Mouse (Mus musculus) 416B (cell line): ENCODE data around the gene Rara.

Experiments used
- DNase-seq: peaks from one replicate; pipeline ENCODE4 v3.0.0; 2011; ENCODE audit warnings: low read depth

The Rara gene

DNA sequence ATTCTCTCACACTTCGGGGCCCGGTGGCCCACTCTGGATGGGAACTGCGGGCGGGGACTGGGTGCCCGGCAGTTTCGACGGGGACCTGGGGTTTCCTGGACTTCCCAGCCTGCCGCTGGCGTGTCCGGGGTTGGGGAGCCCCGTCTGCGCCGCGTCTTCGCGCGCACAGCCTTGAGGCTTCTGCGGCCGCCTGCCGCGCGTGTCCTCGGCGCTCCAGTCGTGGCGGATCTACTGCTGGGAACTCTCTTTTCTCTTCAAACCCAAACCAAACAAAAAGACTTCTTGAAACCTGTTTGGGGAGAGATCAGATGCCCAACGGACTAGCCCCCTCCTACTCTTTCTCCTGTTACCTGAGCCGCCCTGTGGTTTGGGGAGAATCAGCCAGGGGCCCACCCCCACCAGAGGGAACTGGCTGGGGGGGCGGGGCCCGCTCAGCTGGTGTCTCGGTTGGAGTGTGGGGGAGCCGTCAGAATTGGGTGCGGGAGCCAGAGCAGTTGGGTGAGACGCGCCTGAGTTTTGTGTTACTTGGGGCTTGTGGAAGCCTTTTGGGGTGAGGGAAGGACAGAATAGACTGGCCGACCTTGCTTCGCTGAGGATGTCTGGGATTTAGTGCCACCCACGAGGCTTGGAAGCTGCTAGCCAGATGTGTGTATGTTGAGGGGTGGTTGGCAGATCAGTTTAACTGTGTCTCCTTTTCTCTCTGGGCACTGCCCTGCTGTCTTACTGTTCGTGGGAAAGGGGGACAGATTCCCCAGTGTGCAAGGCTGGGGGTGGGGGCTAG, 10.5 kb downstream of the Rara start:
- peak; percentile 62 for DNase-seq

- DNase-seq, result no peak
These were observed 11.1 kb downstream of the Rara start for GRCm38 (mm10) chr11:98938701-98939083.

DNA sequence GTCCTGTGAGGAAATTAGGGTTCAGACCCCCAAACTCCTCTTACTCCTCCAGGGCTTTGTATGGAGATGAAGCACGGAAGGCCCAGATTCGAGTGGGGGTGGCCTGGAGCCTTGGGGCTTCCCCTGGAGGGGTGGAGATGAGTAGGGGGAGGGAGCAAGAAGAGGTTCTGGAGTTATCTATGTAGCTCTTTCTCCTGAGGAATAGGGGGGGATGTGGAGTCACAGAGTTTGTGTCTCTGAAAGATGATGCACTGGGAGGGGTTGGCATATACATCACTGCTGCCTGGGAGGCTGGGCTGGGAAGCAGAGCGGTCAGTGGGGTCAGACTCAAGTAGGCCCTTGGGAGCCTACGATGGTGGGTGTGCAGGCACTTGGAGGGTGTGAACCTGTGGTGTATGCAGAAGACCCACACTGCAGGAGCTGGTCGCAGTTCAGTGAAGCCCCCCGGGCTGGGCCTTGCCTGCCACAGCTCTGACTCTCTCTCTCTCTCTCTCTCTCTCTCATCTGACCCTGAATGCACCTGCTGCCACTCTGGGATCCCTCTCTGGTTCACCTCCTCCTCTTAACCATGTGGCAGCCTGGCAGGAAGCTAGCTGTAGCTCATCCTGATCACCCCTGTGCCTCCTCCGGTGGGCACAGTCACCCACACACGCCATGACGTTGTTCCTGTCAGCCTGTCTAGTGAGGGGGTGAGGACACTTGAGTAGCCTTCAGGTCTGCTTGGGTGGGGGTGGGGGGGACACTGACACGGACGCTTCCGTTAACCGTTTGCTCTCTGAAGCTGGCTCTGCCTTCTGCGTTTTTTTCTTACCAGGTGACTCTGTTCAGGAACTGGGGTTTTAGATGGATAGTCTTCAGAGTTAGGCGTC, 11.7 kb downstream of the Rara start:
- peak; percentile 76 for DNase-seq

GRCm38 (mm10) chr11:98939953-98940641, 12.5 kb downstream of the Rara start:
- peak; percentile 76 for DNase-seq

DNA sequence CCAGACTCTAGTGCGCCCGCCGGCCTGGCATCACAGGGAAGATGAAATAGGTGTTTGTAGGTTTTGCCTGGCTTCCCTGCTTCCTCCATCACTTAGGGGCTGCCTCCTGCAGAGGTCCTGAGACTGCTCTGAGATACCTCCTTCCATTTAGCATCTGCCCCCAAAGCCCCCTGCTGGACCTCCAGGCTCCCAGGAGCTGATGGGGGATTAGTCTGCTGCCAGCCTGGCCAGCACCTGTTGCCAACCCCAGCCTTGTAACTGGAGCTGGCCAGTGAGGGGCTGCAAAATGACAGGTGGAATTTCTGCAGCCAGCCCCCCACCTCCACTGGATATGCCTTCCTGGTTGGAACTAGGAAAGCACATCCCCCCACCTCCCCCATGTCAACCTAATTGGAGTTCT, 13.2 kb downstream of the Rara start:
- no peak for DNase-seq

GRCm38 (mm10) chr11:98941341-98941825, 13.8 kb downstream of the Rara start:
- peak; percentile 57 for DNase-seq

- peak; percentile 97 for DNase-seq
These were observed 14.4 kb downstream of the Rara start for GRCm38 (mm10) chr11:98941826-98942550.

- DNase-seq, result no peak
These were observed 14.9 kb downstream of the Rara start for GRCm38 (mm10) chr11:98942555-98942922.

GRCm38 (mm10) chr11:98942923-98943641, 15.5 kb downstream of the Rara start:
- DNase-seq, result peak; percentile 82

DNA sequence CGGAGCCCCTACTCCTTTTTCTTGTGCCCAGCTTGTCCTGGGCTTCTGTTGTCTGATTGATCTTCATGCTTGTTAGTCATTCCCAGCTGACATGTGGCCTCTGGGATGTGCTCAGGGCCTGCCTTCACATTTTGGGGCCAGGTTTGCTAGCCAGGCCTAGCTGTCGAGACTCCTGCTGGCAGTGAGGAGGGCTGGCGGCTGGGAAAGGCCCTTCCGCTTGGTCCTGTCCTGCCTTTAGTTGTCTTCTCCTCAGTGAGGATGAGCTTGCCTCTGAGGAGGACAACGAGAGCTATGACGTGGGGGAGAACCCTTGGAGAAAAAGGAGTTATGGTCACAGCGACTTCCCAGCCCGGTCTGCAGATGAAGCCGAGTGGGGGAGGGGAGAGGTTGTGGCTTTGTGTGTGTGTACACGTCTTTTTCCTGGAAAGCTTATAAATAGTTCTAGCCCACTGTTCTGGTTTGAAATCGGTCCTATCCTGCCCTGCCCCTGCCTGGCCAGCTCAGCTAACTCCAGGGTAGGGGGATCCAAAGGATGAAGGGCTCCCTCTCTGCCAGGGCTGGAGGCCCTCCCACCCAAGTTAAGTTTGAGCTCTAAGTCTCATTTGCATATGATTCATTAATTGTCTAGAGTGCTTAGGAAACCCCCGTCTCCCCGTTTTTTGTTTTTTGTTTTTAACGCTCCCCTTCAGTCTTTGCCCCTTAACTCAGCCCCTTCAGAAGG, 16.3 kb downstream of the Rara start:
- peak; percentile 65 for DNase-seq

DNA sequence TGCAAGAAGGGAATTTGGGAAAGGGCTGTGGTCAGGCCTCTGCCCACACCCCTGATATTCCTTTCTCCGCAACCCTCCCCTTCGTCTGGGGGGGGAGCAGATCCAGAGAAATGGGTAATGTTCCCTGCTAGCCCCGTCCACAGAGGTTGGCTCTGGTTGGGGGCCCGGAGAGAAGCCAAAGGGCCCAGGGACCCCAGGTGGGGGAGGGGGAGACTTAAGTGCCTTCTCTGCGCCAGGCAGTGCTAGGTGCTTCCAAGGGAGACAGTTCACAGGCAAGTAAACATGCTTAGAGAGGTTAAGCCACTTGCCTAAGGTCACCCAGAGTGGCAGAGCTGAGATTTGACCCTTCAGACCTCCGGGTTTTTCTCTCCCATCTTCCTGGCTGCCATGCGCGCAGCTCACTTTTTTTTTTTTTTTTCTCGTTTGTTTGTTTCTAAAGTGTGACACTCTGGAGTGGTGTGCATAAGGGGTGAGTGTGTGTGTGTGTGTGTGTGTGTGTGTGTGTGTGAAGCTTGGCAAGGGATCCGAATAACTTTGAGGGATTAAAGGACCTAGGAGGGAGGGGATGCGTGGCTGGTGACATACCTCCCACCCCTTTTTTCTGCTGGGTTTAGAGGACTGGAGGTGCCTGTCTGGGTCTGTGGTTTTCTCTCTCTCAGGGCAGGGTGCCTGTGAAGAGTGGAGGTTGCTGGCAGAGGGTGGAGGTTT, 17.4 kb downstream of the Rara start:
- no peak for DNase-seq

DNA sequence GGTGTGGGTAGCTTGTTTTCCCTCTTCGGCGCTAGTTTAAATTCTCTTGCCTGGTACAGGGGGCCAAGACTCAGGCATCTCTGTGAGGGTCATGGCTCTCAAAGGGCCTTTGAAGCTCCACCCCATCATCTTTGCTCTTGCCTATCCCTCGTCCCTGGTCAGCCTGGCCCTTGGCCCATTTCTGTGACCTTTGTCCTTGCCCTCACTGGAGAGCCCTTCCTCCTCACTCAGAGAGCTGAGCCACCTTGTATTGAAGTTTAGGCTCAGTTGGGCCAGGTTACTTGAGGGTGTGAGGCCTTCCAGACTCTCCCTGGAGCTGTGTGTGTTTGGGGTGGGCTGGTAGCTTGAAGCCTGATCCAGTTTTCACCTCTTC, 18.0 kb downstream of the Rara start:
- no peak for DNase-seq

DNA sequence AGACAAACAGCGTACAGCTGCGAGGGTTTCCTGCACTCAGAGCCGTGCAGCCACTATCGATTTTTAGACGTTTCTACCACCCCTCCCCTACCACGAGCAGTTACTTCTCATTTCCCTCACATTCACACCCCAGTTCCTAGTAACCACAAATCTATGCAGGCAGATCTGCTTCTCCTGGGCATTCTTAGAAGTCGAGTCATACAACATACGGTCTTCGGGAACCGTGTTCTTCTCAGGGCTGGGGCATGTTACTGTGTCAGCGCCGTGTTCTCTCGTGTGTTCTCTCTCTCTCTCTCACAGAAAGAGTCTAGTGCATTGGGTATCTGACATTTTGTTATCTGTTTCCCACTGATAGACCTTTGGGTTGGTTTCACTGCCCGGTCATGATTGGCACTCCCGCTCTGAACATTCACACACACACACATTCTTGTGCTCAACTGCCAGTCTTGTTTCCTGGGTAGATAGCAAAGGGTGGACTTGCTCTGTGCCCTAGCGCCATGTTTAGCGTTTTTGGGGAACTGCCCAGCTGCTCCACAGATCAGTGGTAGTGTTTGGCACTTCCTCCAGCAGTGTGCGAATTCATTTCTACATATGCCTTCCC, 20.5 kb downstream of the Rara start:
- peak; percentile 56 for DNase-seq

- no peak for DNase-seq
These were observed 21.8 kb downstream of the Rara start for GRCm38 (mm10) chr11:98949242-98949957.

DNA sequence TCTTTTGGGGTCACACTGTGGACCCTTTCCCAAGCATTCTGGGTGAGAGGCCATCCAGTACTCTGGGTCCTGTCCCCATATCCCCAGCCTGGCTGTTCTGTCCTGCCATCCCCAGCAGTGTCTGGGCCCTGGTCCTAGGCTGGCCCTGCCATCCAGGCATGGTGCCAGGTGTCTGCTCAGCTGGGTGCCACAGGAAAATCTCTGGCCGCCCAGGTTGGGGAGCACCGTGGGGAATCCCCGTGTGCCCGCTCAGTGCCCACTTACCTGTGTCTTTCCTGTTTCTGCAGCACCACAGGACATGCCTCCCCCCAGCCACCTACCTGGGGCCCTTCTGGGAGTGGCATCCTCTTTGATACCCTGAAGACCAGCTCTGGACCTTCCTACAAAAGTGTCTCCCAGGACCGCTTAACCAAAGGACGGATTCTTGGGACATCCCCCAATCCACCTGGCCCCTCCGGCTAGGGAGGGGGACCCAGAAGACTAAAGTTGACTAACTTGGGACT, 22.4 kb downstream of the Rara start:
- no peak for DNase-seq

DNA sequence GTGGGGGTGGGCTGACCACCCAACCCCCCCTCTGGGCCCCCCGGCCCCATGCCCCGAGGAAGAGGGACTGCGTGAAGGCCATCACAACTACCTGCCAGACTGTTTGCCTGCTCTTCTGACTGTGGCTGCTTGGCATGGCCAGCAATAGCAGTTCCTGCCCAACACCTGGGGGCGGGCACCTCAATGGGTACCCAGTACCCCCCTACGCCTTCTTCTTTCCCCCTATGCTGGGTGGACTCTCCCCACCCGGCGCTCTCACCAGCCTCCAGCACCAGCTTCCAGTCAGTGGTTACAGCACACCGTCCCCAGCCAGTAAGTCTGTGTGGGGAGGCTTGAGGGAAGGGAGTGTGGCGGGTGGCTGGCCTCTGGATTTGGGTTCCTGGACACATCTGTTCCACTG, 22.9 kb downstream of the Rara start:
- no peak for DNase-seq

- DNase-seq, result no peak
These were observed 23.6 kb downstream of the Rara start for GRCm38 (mm10) chr11:98951026-98951906.

DNA sequence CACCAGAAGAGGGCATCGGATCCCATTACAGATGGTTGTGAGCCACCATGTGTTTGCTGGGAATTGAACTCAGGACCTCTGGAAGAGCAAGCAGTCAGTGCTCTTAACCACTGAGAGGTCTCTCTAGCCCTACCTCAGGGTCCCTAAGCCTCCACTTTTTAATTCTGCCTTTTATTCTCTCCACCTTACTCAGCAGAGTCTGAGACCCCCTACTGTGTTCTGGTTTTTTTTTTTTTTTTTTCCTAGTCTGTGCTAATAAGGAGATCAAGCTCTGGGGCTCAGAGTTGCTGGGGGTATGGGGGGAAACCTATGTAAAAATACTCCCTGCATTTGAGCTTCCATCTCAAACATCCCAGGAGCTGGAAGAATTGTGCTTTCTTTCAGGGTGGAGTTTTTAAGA, 24.5 kb downstream of the Rara start:
- no peak for DNase-seq
